Mouse (Mus musculus) thymus, adult 2 months (tissue): ENCODE data around the gene Cacna1d.

Experiments
- CTCF ChIP-seq: fragments of 200-500 bp; IDR thresholded peaks from 2 replicates; pipeline ENCODE4 v1.5.1; 2012; ENCODE audit warnings: mild to moderate bottlenecking, control low read depth, low read length, moderate library complexity, borderline replicate concordance; ENCODE audit not compliant: control insufficient read depth, poor library complexity, insufficient read depth; ENCODE audit errors: extremely low read depth
- POLR2A ChIP-seq: fragments of 200-500 bp; IDR thresholded peaks from 2 replicates; pipeline ENCODE4 v1.6.1; 2012; ENCODE audit warnings: mild to moderate bottlenecking, low read length, control low read depth, moderate library complexity; ENCODE audit not compliant: control insufficient read depth, poor library complexity, insufficient read depth; ENCODE audit errors: extremely low read depth

DNA sequence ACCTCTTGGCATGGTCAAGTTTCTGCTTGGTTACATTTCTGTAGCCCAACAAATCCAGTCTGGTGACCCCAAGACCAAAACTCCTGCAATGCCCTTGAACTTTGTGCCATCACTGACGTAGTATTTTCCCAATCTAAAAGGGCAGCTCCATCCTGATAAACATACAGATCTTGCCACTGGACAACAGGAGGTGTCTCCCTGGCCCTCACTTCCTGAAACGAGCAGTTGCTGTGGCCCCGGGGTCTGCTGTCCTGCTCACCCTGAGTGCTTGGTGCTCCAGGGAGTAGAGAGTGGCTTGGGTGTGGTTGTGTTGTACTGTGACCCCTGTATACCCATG is 491.8 kb downstream of the Cacna1d start:
- TF ChIP-seq POLR2A (no peak), CTCF (no peak)
